Mouse (Mus musculus) kidney, postnatal 10 days (tissue): ENCODE measurements around the gene Gm20828.
"Not testable (repeated sequence)": the region's sequence is repeated elsewhere in the genome, so short reads cannot be mapped to it uniquely, and the experiment has no call there.

ENCODE experiments used
- DNase-seq: peaks from one replicate; pipeline ENCODE4 v3.0.0; 2021; ENCODE audit warnings: mixed read lengths

Gene Gm20828

GRCm38 (mm10) chrY:11199274-11199673 lies at the start of gene Gm20828:
Gene Gm20828, minus strand, starts transcription at chrY:11199374.
- DNase-seq: not testable (repeated sequence)
